Mouse (Mus musculus) lung, adult 2 months (tissue): ENCODE results near the gene Olfr693.

Experiments
- CTCF ChIP-seq: fragments of 200-500 bp; IDR thresholded peaks from 2 replicates; pipeline ENCODE4 v1.5.1; 2011; ENCODE audit warnings: mild to moderate bottlenecking, low read length, control low read depth; ENCODE audit not compliant: insufficient read depth
- POLR2A ChIP-seq: fragments of 200-500 bp; IDR thresholded peaks from 2 replicates; pipeline ENCODE4 v1.6.1; 2011; ENCODE audit warnings: low read depth, mild to moderate bottlenecking, control low read depth, low read length, borderline replicate concordance; ENCODE audit errors: extremely low read depth

DNA sequence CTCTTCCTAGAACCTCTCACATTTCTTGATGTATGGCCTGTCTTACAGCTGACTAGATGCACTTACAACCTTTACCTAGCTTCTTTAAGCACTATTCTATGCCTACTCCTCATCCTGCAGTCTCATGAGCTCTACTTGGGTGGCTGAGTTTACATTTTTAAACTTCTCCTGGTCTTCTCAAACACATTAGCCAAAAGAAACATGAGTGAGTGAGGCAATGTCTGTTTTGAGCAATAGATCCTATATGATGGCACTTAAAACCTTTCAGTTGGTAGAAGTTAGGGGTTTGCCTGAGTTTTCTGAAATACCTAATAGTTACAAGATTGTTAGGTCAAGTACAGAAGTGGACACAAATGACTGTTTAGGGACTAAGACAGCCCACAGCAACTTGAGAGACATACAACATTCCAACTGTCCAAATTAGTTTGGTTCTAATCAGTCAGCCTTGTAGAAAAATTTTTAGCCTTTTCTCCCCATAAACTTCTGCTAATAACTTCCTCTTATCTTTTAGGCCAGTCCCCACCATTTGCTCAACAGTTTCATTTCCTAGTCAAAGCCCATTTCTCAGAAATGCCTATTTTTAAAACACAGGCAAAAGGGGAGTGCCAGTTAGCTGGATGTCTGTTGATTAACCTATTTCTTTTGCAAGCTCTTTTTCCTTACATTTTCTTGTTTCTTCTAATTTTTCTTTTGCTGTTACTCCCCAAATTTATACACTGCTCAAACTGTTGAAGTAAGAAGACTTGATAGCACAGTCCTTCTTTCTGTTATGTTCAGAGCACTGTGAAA lies 28.6 kb downstream of the Olfr693 start:
- no peak for TF ChIP-seq CTCF
- no peak for TF ChIP-seq POLR2A
